Mouse (Mus musculus): ENCODE measurements around the gene Kif21b.

DNA sequence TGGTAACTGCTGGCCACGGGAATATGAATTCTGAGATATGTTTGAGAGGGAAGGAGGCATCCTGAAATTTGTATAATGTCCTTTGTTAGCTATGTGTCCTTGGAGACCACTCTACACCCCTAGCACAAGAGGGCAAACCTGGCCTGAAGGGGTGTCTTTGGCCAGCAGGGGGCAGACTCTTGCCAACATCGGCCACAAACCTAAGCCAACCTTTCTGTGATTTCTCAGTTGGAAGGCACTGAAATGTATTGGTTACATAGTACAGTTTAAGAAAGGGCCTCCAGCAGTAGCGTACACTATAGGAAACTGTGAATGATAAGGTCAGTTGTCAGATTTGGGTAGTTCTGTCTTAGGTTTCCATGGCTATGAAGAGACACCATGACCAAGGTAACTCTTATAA lies 15.0 kb upstream of the Kif21b start:
- TF ChIP-seq GATA1 (IDR thresholded peaks at IDR 0.05; ENCODE audit: borderline replicate concordance, low read length) = no peak
- no peak for TF ChIP-seq FLI1 (IDR thresholded peaks at IDR 0.05; ENCODE audit: low read length)
